Mouse (Mus musculus): Measurements from ENCODE around the gene Wdr25.

GRCm38 (mm10) chr12:108995976-108996636 lies 102.7 kb downstream of the Wdr25 start:
- TF ChIP-seq CTCF (IDR thresholded peaks at IDR 0.05; ENCODE audit: insufficient read depth, low read length) = no peak
- TF ChIP-seq POLR2A (IDR thresholded peaks at IDR 0.05; ENCODE audit: borderline replicate concordance, extremely low read depth, low read depth, low read length) = no peak
